Mouse (Mus musculus): ENCODE measurements around the gene Nucb1.

The Nucb1 gene

GRCm38 (mm10) chr7:45462325-45462724, 47.9 kb downstream of the Nucb1 start:
- no peak for DNase-seq (ENCODE audit: low spot score in 2 of 2)

DNA sequence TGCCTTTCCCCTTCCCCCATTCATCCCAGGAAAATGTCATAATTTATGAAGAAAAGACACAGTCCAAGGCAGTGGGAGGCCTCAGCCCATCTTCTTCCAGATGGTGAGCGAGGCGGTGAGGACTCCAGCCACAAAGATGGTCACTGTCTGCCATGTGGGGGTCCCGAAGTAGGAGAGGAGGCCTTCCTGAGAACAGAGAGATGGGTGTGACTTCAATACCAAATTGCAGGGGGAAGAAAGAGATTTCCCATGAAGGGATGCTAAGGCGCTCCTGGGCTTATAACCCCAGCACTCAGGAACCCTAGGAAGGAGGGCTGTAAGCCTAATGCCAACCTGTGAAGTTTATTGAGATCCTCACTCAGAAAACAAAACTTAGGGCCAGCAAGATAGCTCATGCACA, 48.4 kb downstream of the Nucb1 start:
- no peak for DNase-seq (ENCODE audit: low spot score in 2 of 2)

GRCm38 (mm10) chr7:45461326-45461725, 48.9 kb downstream of the Nucb1 start:
- no peak for DNase-seq (ENCODE audit: low spot score in 2 of 2)

GRCm38 (mm10) chr7:45460860-45461314, 49.3 kb downstream of the Nucb1 start:
- peak in 1 of 2 experiments; percentile 54 for DNase-seq (ENCODE audit: low spot score in 2 of 2)

DNA sequence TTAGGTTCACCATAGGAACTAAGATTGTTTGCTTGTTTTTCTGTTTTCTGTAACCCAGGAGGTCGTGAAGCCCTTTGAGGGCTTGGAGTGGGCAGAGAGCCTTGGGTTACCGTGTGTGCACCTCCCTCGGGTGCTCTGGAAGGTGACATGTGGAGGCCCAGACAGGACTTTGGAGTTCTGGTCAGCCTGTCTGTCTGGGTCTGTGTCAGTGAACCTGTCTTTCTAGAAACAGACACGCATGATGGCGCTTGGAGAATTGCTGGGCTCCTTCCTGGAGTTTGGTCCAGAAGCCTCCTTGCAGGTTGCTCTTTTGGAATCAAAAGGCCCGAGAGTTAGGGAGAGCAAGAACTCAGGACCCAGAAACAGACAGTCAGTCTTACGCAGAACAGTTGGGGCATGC, 49.8 kb downstream of the Nucb1 start:
- DNase-seq (ENCODE audit: low spot score in 2 of 2) = no peak

DNA sequence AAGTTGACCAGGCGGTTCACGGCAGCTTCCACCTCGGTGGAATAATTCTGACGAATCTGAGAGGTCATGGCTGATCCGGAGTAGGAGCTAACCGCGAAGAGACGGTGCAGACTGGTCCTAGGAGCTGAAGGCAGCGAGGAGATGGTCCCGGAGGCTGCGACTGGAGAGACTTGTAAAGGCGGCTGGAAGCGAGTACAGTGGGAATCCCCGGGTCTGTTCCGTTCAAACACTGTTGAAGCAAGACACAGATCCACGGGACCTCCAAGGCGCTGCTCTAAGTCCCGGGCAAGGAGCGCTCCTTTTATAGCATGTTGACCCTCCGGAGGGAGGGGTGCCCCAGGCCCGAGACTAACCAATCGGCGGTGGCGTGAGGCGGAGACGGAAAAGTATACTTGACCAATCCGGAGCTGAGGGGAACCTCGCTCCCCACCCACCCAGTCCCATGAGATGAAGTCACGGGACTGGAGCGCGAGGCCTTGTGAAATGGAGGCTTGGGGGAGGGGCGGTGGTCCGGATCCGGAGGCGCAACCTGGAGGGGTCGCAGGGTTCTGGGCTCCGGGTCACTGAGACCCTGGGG, 50.6 kb downstream of the Nucb1 start, which contains the start of gene Ftl1:
Gene Ftl1, minus strand, starts transcription at position 321 of the 577 bp plus-strand sequence.
- DNase-seq (ENCODE audit: low spot score in 2 of 2) = peak; percentile 97 to 98

GRCm38 (mm10) chr7:45458748-45459563, 51.2 kb downstream of the Nucb1 start:
- DNase-seq (ENCODE audit: low spot score in 2 of 2) = peak in 1 of 2 experiments; percentile 76

GRCm38 (mm10) chr7:45457204-45458060, 52.8 kb downstream of the Nucb1 start:
- no peak for DNase-seq (ENCODE audit: low spot score in 2 of 2)

GRCm38 (mm10) chr7:45456721-45457203, 53.4 kb downstream of the Nucb1 start:
- DNase-seq (ENCODE audit: low spot score in 2 of 2) = no peak

DNA sequence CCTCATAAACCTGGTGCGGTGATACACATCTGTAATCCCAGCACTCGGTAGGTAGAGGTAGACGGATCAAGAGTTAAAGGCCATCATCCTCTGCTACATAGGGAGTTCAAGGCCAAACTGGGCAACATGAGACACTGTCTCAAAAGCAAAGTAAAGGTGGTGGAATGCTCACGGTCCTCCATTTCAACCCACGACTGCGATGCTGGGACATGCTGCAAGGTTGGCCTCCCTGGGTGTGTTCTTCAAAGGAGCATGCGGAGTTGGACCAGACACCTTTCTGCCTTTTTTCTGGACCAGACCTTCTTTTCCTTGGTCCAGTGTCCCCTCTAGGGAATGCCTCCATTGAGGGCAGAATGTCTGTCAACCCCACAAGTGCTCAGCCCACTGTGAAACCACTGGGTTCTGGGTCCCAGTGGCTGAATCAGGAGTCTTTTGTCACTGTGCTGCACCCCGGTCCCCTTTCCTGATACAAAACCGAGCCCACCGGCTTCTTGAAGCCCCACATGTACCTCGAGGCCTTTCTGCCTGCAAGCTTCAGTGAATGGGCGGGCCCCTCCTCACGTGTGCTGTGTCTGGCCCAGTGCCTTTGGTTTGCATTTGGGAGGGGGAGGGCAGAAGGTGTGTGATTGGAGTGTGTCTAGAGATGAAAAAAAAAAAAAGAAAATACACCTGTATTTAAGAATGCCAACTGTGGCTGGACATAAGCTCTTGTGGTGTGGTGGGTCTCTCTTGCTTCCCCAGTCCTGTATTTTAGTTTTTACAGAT, 54.1 kb downstream of the Nucb1 start:
- DNase-seq (ENCODE audit: low spot score in 2 of 2) = no peak

- DNase-seq (ENCODE audit: low spot score in 2 of 2) = no peak
Observed at GRCm38 (mm10) chr7:45454971-45455370, 55.2 kb downstream of the Nucb1 start.

DNA sequence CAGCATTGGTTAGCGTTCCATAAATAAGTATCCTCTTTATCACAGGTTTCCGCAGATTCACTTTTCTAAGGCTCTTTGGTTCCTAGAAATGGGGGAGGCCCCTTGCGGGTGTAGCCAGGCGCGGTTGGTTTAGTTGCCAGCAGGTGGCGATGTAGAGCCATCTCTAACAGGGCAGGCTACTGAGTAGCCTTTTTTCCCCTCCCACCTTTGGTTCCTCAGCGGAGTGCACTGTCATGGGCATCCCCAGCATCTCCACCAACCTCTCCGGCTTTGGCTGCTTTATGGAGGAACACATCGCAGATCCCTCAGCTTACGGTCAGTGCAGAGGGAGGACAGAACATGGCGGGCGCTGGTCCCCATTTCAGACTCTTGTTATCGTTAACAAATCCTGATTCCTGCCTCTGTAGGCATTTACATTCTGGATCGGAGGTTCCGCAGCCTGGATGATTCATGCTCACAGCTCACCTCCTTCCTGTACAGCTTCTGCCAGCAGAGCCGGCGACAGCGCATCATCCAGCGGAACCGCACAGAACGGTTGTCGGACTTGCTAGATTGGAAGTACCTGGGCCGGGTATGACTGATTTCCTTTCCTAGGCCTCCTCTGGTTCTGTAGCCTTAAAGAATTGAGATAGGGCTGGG, 58.7 kb downstream of the Nucb1 start:
- peak in 1 of 2 experiments; percentile 78 for DNase-seq (ENCODE audit: low spot score in 2 of 2)

DNA sequence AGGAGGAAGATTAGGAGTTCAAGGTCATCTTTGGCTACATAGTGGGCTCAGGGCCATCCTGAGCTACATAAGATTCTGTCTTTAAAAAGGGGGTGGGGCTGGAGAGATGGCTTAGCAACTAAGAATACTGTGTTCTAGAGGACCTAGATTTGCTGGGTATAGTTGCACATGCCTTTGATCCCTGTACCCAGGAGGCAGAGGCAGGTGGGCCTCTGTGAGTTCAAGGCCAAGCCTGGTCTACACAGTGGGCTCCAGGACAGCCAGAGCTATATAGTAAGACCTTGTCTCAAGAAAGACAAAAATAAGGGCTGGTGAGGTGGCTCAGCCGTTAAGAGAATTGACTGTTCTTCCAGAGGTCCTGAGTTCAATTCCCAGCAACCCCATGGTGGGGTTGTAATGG, 60.2 kb downstream of the Nucb1 start:
- no peak for DNase-seq (ENCODE audit: low spot score in 2 of 2)

GRCm38 (mm10) chr7:45447325-45447990, 62.7 kb downstream of the Nucb1 start:
- DNase-seq (ENCODE audit: low spot score in 2 of 2) = no peak

DNA sequence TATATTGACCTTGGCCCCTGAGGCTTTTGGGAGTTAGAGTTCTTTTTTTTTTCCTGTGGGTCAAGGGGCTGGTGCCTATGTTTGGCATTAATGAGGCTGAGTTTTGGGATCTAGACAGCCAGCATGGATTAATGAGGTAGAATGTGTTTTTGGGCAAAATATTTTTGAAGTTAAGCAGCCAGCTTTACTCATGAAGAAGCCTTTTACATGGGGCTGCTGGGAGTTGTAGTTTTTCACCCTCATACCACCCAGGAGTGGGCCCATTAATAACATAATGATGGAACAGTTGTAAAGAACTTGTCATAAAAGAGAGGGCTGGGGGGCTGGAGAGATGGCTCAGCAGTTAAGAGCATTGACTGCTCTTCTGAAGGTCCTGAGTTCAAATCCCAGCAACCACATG, 63.6 kb downstream of the Nucb1 start:
- DNase-seq (ENCODE audit: low spot score in 2 of 2) = no peak

DNA sequence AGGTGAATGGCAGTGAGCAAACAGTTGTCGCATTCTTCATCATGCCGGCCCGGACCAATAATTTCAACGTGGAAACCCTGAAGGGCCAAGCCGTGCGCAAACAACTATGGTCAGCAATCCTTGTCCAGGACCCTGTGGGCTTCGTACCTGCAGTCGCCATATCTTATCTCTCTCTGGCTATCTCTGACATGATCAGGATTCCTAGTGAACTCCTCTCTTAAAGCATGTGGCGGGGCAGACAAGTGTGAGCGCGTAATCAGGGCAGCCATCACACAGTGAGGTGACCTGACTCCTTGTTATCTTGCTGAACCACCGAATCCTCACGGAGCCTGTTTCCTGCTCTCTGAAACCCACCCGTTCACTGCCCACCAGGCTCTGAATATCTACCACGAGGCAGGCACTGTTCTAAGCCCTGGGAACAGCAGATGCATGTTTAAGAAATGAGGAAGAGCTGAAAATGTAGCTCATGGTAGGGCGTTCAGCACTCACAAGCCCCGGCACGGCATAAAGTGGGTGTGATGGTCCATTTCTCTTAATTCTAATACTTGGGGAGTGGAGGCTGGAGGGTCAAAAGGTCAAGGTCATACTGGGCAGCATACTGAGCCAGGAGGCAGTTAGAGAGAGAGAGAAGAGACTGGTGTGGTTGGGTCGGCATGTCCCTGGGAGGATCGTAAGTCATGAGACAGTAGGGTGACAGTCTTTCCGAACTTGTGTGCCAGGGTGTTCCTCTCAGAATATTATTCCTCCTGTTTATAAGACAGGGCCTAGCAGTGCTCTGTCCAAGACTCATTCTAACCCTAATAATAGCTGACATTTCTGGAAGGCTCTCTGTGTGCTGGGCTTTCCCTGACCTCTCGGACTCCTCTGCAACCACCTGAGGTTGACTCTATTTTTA, 66.4 kb downstream of the Nucb1 start:
- DNase-seq (ENCODE audit: low spot score in 2 of 2) = no peak
